Mouse (Mus musculus): ENCODE results near the gene Asphd2. TPM values are rescaled to one million over a fixed set of nuclear protein-coding genes. Genes with fewer than 3 reads are reported as not detected.
A peak's percentile ranks its signal among the peaks of the same experiment; 100 is the strongest.

Asphd2 gene
- 4.8 and 5.4 TPM in 2 replicates for polyA plus RNA-seq (2014; fragmentation: Nextera tagmentation; extraction: Ambion mirVana)

GRCm38 (mm10) chr5:112394779-112395443, at the start of gene Asphd2:
Gene Asphd2 (minus strand): TSS chr5:112394866.
- Histone ChIP-seq H3K4me1 (ENCODE audit: control insufficient read depth, insufficient read depth, low read length) (no peaks in the 10 kb centered on the region), H3K4me3 (ENCODE audit: low read depth, low read length) (peak within 1 kb of the TSS; percentile 60), H3K36me3 (ENCODE audit: control insufficient read depth, insufficient read depth, low read length) (no peaks in the 10 kb centered on the region), H3K9ac (ENCODE audit: low read depth, low read length) (peak within 1 kb of the TSS; percentile 68), H3K27me3 (ENCODE audit: control insufficient read depth, insufficient read depth, low read length) (peaks cover 62% of the 10 kb centered on the region), H3K9me3 (replicated peaks; ENCODE audit: control insufficient read depth, low read length) (no peaks in the 10 kb centered on the region), H3K27ac (ENCODE audit: low read depth, low read length) (peak within 1 kb of the TSS; percentile 50; the same call in 1 of the 2 replicates), H3K4me2 (peak within 1 kb of the TSS; percentile 78)
- ATAC-seq (replicated peaks; ENCODE audit: insufficient number of reproducible peaks, low FRiP score, low TSS enrichment), result peak; percentile 67
- WGBS (ENCODE audit: insufficient replicate concordance), result under 1% methylated on average over 33 of the region's 67 CpGs

GRCm38 (mm10) chr5:112438535-112438934, 43.9 kb upstream of the Asphd2 start:
- 50% methylated on average over 10 of the region's 10 CpGs for WGBS (ENCODE audit: insufficient replicate concordance)
- no peak overlapping the region for H3K4me2 ChIP-seq
- no peaks in the 10 kb centered on the region for H3K9me3 ChIP-seq (replicated peaks; ENCODE audit: control insufficient read depth, low read length)
- H3K27ac ChIP-seq (ENCODE audit: low read depth, low read length), result no peak overlapping the region
- no peak overlapping the region for H3K4me3 ChIP-seq (ENCODE audit: low read depth, low read length)
- H3K27me3 ChIP-seq (ENCODE audit: control insufficient read depth, insufficient read depth, low read length), result peaks cover 45% of the 10 kb centered on the region
- no peak overlapping the region for H3K9ac ChIP-seq (ENCODE audit: low read depth, low read length)
- H3K36me3 ChIP-seq (ENCODE audit: control insufficient read depth, insufficient read depth, low read length), result no peaks in the 10 kb centered on the region
- no peak for ATAC-seq (replicated peaks; ENCODE audit: insufficient number of reproducible peaks, low FRiP score, low TSS enrichment)
- no peaks in the 10 kb centered on the region for H3K4me1 ChIP-seq (ENCODE audit: control insufficient read depth, insufficient read depth, low read length)

DNA sequence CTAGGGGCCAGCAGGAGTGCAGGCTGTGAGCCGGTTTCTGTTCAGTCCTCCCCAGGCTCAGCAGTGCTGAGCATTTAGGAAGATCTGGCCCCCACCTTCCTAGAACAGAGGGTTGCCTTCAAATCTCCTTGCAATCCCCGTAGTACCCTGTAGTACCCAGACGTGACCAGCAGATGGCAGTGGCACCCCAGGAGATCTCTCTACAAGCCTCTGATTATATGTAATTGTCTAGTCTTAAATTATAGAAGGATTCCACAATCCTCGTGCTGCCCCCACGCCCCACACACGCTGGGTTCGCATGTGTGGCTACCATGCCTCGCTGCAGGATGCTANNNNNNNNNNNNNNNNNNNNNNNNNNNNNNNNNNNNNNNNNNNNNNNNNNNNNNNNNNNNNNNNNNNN, 38.3 kb upstream of the Asphd2 start:
- H3K27me3 ChIP-seq (ENCODE audit: control insufficient read depth, insufficient read depth, low read length), result peaks cover 59% of the 10 kb centered on the region
- no peaks in the 10 kb centered on the region for H3K36me3 ChIP-seq (ENCODE audit: control insufficient read depth, insufficient read depth, low read length)
- H3K9me3 ChIP-seq (replicated peaks; ENCODE audit: control insufficient read depth, low read length), result no peaks in the 10 kb centered on the region
- no peaks in the 10 kb centered on the region for H3K4me1 ChIP-seq (ENCODE audit: control insufficient read depth, insufficient read depth, low read length)
- no peak overlapping the region for H3K4me3 ChIP-seq (ENCODE audit: low read depth, low read length)
- no peak for ATAC-seq (replicated peaks; ENCODE audit: insufficient number of reproducible peaks, low FRiP score, low TSS enrichment)
- no peak overlapping the region for H3K4me2 ChIP-seq
- no peak overlapping the region for H3K27ac ChIP-seq (ENCODE audit: low read depth, low read length)
- 3% methylated on average over 8 of the region's 8 CpGs for WGBS (ENCODE audit: insufficient replicate concordance)
- H3K9ac ChIP-seq (ENCODE audit: low read depth, low read length), result no peak overlapping the region

GRCm38 (mm10) chr5:112432033-112432432, 37.4 kb upstream of the Asphd2 start:
- WGBS (ENCODE audit: insufficient replicate concordance), result 67% methylated on average over 5 of the region's 5 CpGs
- Histone ChIP-seq H3K9me3 (replicated peaks; ENCODE audit: control insufficient read depth, low read length) (no peaks in the 10 kb centered on the region), H3K27ac (ENCODE audit: low read depth, low read length) (no peak overlapping the region), H3K27me3 (ENCODE audit: control insufficient read depth, insufficient read depth, low read length) (peaks cover 56% of the 10 kb centered on the region), H3K4me2 (no peak overlapping the region), H3K36me3 (ENCODE audit: control insufficient read depth, insufficient read depth, low read length) (no peaks in the 10 kb centered on the region), H3K4me3 (ENCODE audit: low read depth, low read length) (no peak overlapping the region), H3K9ac (ENCODE audit: low read depth, low read length) (no peak overlapping the region), H3K4me1 (ENCODE audit: control insufficient read depth, insufficient read depth, low read length) (no peaks in the 10 kb centered on the region)
- no peak for ATAC-seq (replicated peaks; ENCODE audit: insufficient number of reproducible peaks, low FRiP score, low TSS enrichment)

GRCm38 (mm10) chr5:112431120-112431775, 36.6 kb upstream of the Asphd2 start:
- Histone ChIP-seq H3K4me2 (no peak overlapping the region), H3K27me3 (ENCODE audit: control insufficient read depth, insufficient read depth, low read length) (peaks cover 58% of the 10 kb centered on the region), H3K36me3 (ENCODE audit: control insufficient read depth, insufficient read depth, low read length) (no peaks in the 10 kb centered on the region), H3K9me3 (replicated peaks; ENCODE audit: control insufficient read depth, low read length) (no peaks in the 10 kb centered on the region), H3K4me3 (ENCODE audit: low read depth, low read length) (no peak overlapping the region), H3K9ac (ENCODE audit: low read depth, low read length) (no peak overlapping the region), H3K27ac (ENCODE audit: low read depth, low read length) (no peak overlapping the region), H3K4me1 (ENCODE audit: control insufficient read depth, insufficient read depth, low read length) (no peaks in the 10 kb centered on the region)
- WGBS (ENCODE audit: insufficient replicate concordance), result 32% methylated on average over 14 of the region's 14 CpGs
- no peak for ATAC-seq (replicated peaks; ENCODE audit: insufficient number of reproducible peaks, low FRiP score, low TSS enrichment)

DNA sequence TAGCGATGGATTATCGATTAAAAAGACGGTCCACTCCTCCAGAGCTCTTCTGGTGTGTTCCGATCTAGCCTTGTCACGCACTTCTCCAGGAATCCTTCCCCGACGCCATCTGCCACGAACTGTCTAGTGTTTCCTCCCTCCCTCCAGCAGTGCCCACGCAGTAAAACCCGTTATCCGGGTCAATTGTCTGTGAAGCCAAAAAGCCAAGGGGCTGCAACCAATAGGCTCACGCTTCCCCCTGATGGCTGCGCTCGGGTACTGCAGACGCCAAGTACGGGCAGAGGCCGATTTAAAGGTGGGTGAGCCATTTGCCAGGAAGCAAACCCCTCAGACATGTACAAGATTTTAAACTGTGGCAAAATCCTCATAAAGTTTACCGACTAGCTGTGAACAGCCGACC, 34.3 kb upstream of the Asphd2 start:
- Histone ChIP-seq H3K27me3 (ENCODE audit: control insufficient read depth, insufficient read depth, low read length) (peaks cover 63% of the 10 kb centered on the region), H3K36me3 (ENCODE audit: control insufficient read depth, insufficient read depth, low read length) (no peaks in the 10 kb centered on the region), H3K27ac (ENCODE audit: low read depth, low read length) (no peak overlapping the region), H3K4me1 (ENCODE audit: control insufficient read depth, insufficient read depth, low read length) (no peaks in the 10 kb centered on the region), H3K9ac (ENCODE audit: low read depth, low read length) (no peak overlapping the region), H3K4me3 (ENCODE audit: low read depth, low read length) (no peak overlapping the region), H3K9me3 (replicated peaks; ENCODE audit: control insufficient read depth, low read length) (no peaks in the 10 kb centered on the region), H3K4me2 (no peak overlapping the region)
- no peak for ATAC-seq (replicated peaks; ENCODE audit: insufficient number of reproducible peaks, low FRiP score, low TSS enrichment)
- 14% methylated on average over 19 of the region's 19 CpGs for WGBS (ENCODE audit: insufficient replicate concordance)

- WGBS (ENCODE audit: insufficient replicate concordance), result 38% methylated on average over 2 of the region's 2 CpGs
- Histone ChIP-seq H3K4me1 (ENCODE audit: control insufficient read depth, insufficient read depth, low read length) (no peaks in the 10 kb centered on the region), H3K9ac (ENCODE audit: low read depth, low read length) (no peak overlapping the region), H3K9me3 (replicated peaks; ENCODE audit: control insufficient read depth, low read length) (no peaks in the 10 kb centered on the region), H3K4me3 (ENCODE audit: low read depth, low read length) (no peak overlapping the region), H3K36me3 (ENCODE audit: control insufficient read depth, insufficient read depth, low read length) (no peaks in the 10 kb centered on the region), H3K4me2 (no peak overlapping the region), H3K27me3 (ENCODE audit: control insufficient read depth, insufficient read depth, low read length) (peaks cover 72% of the 10 kb centered on the region), H3K27ac (ENCODE audit: low read depth, low read length) (no peak overlapping the region)
- no peak for ATAC-seq (replicated peaks; ENCODE audit: insufficient number of reproducible peaks, low FRiP score, low TSS enrichment)
These were observed 32.6 kb upstream of the Asphd2 start for GRCm38 (mm10) chr5:112427283-112427682.

DNA sequence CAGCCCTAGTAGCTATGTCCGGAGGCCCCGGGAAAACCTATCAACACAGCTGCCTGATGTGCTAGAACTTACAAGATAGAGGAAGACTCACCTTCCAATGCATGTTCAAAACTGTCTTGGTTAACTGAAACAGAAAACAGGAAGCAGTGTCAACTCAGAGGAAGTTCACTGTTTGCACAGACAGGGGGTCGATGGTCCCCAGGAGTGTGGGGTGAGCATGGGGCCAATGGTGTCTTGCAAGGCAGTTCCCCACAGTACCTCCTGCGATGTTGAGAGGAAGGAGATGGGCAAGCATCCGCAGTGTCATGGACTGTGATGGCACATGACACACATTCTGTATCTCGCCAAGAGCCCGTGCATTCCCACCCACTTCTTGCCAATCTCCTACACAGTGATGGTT, 32.0 kb upstream of the Asphd2 start:
- Histone ChIP-seq H3K4me2 (no peak overlapping the region), H3K4me1 (ENCODE audit: control insufficient read depth, insufficient read depth, low read length) (no peaks in the 10 kb centered on the region), H3K36me3 (ENCODE audit: control insufficient read depth, insufficient read depth, low read length) (no peaks in the 10 kb centered on the region), H3K9me3 (replicated peaks; ENCODE audit: control insufficient read depth, low read length) (no peaks in the 10 kb centered on the region), H3K27ac (ENCODE audit: low read depth, low read length) (no peak overlapping the region), H3K9ac (ENCODE audit: low read depth, low read length) (no peak overlapping the region), H3K27me3 (ENCODE audit: control insufficient read depth, insufficient read depth, low read length) (peaks cover 67% of the 10 kb centered on the region), H3K4me3 (ENCODE audit: low read depth, low read length) (no peak overlapping the region)
- WGBS (ENCODE audit: insufficient replicate concordance), result 71% methylated on average over 7 of the region's 7 CpGs
- ATAC-seq (replicated peaks; ENCODE audit: insufficient number of reproducible peaks, low FRiP score, low TSS enrichment), result no peak

- Histone ChIP-seq H3K4me3 (ENCODE audit: low read depth, low read length) (no peak overlapping the region), H3K27me3 (ENCODE audit: control insufficient read depth, insufficient read depth, low read length) (peaks cover 40% of the 10 kb centered on the region), H3K4me1 (ENCODE audit: control insufficient read depth, insufficient read depth, low read length) (no peaks in the 10 kb centered on the region), H3K9me3 (replicated peaks; ENCODE audit: control insufficient read depth, low read length) (no peaks in the 10 kb centered on the region), H3K9ac (ENCODE audit: low read depth, low read length) (no peak overlapping the region), H3K27ac (ENCODE audit: low read depth, low read length) (no peak overlapping the region), H3K4me2 (no peak overlapping the region), H3K36me3 (ENCODE audit: control insufficient read depth, insufficient read depth, low read length) (no peaks in the 10 kb centered on the region)
- ATAC-seq (replicated peaks; ENCODE audit: insufficient number of reproducible peaks, low FRiP score, low TSS enrichment), result no peak
- 22% methylated on average over 12 of the region's 12 CpGs for WGBS (ENCODE audit: insufficient replicate concordance)
These were observed 24.9 kb upstream of the Asphd2 start for GRCm38 (mm10) chr5:112419535-112419934.

All from heart, embryonic 11.5 days (tissue).